Mouse (Mus musculus) heart, adult 18-20 months (tissue): ENCODE data around the gene Fbxw21. TPM values are rescaled to one million over a fixed set of nuclear protein-coding genes. Genes with fewer than 3 reads are reported as not detected.
A peak's percentile ranks its signal among the peaks of the same experiment; 100 is the strongest.
"Not testable (repeated sequence)": the region's sequence is repeated elsewhere in the genome, so short reads cannot be mapped to it uniquely, and the experiment has no call there.

ENCODE experiments used
- DNase-seq, 2 experiments: peaks; one replicate each; pipeline ENCODE4 v3.0.0; 2021 to 2022; ENCODE audit warnings: mixed read lengths in 1 of 2
- long read RNA-seq, 2 experiments: library from polyadenylated mRNA; stranded (forward); transcript quantifications; one replicate each; pipeline ENCODE4 v2.0.0; 2021
- total RNA-seq, 2 experiments: library from RNA; stranded (reverse); gene quantifications; 2 replicates each; pipeline ENCODE4 v1.2.3; 2021

The Fbxw21 gene
- not detected for total RNA-seq
- long read RNA-seq, experiment 1, result 0 reads
- long read RNA-seq, experiment 2, result 0 reads

DNA sequence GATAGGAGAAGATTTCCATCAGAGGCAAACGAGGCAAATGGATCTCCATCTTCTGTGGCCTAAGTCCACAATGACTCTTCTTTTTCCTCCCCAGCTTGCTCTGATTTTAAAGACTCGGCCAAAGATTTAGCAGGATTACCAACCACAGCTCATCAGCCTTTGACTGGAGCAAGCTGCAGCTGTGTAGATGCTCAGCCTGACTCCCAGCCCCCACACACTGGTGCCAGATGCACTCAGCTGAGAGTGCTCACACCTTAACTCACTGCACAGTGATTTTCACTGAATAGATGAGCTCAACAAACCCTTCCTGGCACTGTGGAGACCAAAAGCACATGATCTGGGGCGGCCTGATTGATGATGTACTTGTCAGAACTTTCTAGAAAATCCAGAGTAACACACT is at the start of gene Fbxw21:
Gene Fbxw21 (minus strand): TSS at position 101 of the 400 bp plus-strand sequence.
- no peak for DNase-seq

DNA sequence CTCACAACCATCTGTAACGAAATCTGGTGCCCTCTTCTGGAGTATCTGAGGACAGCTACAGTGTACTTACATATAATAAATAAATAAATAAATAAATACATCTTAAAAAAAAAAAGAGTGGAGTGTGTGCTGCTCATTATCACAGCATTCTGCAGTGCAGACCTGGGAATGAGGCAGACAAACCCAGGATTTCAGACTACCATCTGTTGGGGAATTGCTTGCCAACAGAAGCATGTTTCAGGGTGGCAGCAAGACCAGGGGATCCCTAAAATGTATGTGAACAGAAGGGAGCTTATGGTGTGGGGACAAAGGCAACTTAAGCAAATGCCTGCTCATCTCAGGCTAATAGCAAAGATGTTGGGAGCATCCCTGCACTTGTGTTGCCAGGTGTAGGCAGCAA is 39.5 kb upstream of the Fbxw21 start:
- not testable (repeated sequence) for DNase-seq

DNA sequence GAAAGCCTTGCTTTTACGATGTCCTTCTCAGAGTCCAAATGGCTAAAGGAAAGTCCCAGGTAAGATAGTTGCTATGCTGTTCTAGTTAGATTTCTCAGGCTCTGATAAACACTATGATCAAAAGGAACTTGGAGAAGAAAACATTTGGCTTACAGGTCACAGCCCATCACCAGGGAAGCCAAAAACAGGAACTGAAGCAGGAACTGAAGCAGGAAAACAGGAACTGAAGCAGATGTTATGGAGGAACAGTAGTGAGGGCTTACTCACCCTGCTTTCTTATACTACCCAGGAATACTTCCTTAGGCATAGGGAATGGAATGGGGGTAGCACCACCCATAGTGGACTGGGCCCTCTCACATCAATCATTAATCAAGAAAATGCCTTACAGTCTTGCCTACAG is 38.5 kb upstream of the Fbxw21 start:
- no peak for DNase-seq

DNA sequence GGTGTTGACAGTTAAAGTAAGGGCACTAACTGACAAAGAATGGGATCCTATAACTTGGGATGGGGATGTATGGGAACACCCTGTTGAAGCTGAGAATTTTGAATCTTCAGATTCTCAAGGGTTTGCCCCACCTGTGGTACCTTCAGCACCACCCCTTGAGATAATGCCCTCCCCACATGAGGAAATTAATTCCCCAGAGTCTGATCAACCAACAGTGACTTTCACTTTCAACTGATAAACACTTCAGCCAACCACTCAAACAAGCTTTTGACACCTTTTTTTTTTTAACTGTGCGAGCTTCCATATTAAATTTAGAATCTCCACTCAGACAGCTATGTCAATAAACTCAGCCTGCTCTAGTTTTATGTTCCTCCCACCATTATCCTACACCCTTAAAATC is 37.5 kb upstream of the Fbxw21 start:
- DNase-seq, result no peak

DNA sequence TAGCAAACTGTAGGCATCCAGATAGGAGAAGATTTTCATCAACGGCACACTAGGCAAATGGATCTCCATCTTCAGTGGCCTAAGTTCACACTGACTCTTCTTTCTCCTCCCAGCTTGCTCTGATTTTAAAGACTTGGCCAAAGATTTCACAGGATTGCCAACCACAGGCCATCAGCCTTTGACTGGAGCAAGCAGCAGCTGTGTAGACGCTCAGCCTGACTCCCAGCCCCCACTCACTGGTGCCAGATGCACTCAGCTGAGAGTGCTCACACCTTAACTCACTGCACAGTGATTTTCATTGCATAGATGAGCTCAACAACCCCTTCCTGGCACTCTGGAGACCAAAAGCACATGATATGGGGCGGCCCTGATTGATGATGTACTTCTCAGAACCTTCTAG is 34.0 kb upstream of the Fbxw21 start, which contains the start of gene Fbxw13:
Gene Fbxw13 (minus strand): TSS at position 101 of the 400 bp plus-strand sequence.
- not testable (repeated sequence) for DNase-seq

DNA sequence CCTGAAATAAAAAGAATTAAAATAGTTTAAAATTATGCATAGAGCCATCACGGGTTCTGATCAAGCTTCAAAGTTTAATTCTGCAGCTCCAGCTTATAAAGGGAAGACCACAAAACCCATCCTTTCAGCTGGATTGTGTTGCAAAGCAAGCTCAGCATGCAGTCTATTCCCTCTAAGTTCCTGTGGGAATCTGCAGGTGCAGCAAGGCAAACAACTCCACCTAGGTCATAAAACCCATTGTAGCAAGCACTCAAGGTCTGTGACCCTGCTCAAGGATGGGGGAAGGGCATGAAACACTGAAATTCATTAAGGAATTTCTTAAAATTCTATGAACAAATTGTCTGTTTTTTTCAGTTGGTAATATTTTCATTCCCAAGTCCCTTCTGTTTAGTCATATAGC is 15.4 kb upstream of the Fbxw21 start:
- no peak for DNase-seq

DNA sequence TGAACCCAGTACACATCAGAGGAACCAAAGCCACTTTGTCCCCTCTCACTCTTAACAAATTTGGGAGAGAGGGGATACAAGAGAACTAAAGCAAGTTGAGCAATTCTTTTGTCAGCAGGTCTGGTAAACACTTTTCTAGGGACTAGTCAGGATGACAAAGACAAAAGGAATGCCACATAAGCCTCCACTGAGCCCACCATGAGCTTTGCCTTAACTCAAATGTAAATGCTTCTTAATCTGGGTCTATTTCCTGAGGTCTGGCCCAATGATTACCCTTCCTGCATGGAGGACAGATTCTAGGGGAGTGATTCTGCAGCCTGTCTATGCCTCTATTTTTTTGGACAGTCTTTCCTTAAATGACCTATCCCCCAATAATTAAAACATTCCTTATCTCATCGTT is 14.5 kb upstream of the Fbxw21 start:
- no peak for DNase-seq

DNA sequence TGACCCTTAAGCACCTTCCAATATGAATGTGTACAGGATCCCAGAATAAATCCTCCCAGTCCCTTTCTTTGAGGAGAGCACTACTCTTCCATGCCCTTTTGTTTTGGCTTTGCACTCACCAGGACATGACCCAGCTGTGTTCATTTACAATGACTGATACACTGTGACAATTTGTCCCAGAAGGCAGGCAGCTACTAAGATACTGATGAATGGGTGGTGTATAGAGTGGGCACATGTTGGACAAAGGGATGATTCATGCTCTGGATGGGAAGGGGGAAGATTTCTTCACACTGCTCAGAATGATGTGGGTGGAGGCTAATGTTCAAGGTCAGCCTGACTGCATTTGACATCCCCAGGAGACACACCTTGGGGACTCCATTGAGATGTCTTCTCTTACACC is 5.5 kb upstream of the Fbxw21 start:
- no peak for DNase-seq

DNA sequence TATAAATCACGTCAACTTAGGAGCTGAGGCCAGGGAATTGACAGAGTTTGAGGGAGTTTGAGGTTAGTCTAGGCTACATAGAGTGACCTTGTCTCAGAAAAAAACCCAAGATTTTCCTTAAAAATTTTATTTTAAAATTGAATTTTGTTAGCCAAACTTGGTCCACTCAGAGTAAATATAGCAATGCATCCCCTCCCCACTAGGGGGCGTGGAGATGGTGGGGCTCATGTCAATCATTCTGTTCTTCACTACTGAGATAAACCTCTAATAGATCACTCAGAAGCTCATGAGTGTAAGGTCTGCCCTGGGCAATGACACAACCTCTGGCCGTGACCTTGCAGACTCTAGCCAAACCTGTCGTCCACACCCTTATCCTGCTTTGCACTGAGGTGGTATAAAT is 21.4 kb downstream of the Fbxw21 start:
- not testable (repeated sequence) for DNase-seq

DNA sequence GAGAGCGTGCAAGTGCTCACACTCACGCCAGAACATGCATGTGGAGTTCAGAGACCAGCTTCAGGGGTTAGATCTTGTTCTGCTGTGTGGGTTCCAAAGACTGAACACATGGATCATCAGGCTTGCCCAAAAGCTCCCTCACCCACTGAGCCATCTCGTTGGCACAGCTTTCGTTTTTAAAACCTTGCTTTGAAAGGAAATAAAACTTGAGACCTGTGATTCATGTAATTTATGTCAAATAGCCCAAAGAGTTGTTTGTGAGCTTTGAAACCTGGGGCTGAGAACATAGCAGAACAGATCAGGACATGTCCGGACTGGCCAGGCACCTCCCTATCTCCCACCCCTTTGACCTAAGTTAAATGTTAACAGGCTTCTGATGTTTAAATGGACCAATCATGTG is 31.8 kb downstream of the Fbxw21 start:
- no peak for DNase-seq

DNA sequence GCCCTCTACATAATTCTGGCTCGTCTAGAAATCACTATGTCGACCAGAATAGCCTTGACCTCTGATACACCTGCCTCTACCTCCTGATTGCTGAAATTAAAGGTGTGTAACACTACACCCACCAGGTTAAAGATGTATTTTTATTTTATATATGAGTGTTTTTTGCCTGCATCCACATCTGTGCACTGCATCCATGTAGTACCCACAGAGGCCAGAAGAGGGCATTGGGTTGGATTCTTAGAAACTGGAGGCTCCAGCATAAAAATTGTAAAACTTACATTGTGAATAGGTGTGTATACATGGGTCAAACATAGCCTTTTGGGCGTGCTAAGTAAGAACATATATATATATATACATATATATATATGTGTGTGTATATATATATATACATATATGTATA is 33.6 kb downstream of the Fbxw21 start:
- DNase-seq, result peak in 1 of 2 experiments; percentile 45

DNA sequence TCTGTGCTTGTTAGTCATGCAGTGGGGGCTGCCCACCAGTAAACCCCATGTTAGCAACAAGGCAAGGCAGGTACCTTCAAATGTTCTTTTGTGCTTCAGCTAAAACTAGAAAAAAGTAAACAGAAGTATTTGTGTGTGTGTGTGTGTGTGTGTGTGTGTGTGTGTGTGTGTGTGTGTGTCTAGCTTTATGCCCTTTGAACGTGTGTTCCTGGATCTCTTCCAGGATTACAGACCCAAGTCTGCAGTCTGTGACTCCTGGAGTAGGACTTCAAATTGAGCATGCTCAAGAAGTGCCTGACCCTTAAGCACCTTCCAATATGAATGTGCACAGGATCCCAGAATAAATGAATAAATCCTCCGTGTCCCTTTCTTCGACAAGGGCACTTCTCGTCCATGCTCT is 34.8 kb downstream of the Fbxw21 start:
- DNase-seq, result no peak

DNA sequence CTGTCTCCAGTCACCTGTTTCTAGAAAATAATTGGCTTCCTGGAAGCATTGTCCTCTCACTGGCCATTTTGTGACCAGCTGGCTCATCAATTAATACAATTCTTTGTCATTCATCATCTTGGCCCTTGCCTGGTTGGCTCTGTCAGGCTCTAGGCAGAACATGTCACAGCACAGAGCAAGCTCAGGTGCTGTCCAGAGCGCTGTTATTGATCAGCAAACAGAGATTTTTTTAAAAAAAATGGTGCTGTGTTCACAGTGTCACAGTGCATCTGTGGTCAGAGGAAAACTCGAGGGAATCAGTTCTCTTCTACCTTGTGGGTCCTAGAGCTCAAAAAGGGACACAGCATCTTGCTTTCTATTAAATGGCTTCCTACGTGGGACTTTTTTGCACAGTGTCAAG is 36.4 kb downstream of the Fbxw21 start:
- no peak for DNase-seq

DNA sequence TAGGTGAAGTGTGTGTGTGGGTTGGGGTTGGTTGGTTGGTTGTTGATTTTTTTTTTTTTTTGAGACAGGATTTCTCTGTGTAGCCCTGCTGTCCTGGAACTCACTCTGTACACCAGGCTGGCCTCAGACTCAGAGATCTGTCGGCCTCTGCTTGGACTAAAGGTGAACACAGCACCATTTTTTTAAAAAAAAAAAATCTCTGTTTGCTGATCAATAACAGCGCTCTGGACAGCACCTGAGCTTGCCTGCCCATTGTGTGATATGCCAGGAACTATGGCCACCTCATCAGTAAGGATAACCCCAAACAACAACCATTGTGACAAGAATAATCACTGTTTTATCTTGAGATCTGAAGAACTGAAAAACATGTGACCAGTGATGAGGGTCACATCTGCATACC is 36.8 kb downstream of the Fbxw21 start:
- DNase-seq, result no peak

DNA sequence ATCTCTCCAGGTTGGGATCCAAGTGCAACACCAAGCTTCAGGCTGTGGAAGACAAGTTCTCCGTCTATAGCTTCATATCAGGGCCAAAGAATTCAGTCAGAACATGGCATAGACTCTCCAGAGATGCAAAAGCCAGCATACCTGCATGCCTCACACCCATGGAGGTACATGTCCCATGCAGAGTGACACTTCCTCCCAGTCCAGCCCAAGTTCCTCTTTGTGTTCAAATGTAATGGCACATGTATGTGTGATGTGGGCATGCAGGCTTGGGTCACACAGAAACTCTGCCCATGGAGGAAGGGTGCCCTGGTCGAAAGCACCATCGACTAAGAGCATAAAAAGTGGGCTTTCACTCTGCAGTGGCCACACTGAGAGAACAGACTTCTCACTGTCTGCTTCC is 37.7 kb downstream of the Fbxw21 start:
- DNase-seq, result no peak

DNA sequence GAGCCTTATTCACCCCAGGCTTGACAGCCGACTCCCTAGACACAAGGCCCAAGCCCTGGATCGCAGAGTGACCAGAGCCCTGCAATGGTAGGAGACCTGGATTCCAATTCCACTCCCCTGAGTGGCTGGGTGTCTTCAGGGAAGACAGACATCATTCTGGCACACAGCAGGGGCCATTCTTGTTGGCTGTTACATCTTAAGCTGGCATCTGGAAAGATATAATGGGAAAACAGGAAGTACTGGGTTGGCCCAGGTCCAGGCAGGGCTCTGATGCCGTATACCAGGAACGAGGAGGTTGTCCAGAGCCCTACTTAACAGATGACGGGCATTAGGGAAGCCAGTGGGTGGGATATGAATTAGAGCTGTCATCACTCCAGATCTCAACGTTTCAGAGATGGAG is 38.6 kb downstream of the Fbxw21 start:
- DNase-seq, result no peak

DNA sequence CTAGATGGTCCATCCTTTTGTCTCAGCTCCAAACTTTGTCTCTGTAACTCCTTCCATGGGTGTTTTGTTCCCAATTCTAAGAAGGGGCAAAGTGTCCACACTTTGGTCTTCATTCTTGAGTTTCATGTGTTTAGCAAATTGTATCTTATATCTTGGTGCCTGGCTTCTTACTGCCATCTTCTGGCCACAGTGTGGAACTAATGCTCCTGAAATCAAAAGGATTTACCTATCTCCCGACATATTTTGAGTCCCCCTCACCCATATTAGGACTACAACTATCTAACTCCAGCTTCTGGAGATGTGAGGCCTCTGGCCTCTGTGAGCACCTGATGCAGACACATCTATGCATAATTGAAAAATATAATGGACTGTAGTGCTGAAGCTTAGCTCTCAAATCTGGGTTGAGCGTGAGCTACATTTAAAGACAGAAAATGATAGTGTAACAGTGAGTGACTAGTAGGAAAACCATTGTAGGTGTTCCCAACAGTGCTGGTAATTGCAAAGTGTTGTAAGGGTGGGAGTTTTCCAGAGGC is 39.2 kb downstream of the Fbxw21 start:
- DNase-seq, result peak in 1 of 2 experiments; percentile 69

DNA sequence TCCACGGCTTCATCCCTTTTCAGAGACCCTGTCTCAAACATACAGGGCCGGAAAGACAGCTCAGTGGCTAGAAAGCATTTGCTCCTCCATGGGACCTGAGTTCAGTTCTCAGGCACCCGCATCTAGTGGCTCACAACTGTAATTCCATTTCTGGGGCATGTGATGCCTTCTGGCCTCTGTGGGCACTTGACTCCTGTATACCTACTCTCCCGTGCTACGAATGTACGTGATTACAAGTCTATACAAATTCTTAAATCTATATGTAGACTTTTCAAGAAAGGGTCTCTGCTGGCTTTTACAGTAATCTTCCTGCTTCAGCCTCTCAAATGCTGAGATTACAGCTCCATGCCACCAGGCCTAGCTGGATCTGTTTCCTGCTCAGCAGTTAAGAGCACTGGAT is 40.9 kb downstream of the Fbxw21 start:
- no peak for DNase-seq

DNA sequence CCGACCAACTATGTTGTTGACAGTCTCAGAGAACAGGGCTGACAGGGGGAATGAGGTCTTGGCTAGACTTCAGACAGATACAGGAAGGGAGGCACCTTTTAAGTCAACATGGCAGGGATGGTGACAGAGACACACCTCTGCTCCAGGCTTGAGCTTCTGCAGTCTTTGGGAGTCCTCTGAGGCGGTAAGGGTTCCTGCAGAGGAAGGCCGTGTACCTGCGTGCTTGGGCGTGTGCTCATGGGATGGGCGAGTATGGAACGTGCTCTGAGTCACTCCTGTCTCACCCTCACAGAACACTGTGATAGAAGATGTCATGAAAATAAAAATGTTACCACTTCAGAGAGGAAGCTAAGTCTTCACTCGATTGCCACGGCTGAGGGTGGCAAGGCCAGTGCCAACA is 42.3 kb downstream of the Fbxw21 start:
- DNase-seq, result no peak

DNA sequence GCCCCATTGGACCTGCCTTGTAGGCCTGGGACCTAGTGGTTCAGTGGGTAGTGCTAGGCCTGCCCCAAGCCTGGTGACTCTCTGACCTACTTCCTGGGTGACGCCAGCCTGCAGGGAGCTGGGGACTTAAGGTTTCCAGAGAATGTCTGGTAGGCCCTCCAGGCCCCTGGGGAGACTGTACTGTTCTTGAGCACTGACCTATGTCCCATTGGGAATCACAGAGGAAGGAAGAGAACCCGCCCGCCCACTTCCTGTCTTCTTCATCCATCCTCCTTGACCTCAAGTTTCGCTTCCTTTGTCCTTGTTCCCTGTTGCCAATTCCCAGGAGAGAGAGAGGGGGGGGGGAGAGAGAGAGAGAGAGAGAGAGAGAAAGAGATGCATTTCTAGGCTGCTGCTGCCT is 43.7 kb downstream of the Fbxw21 start:
- DNase-seq, result peak; percentile 59 to 78

DNA sequence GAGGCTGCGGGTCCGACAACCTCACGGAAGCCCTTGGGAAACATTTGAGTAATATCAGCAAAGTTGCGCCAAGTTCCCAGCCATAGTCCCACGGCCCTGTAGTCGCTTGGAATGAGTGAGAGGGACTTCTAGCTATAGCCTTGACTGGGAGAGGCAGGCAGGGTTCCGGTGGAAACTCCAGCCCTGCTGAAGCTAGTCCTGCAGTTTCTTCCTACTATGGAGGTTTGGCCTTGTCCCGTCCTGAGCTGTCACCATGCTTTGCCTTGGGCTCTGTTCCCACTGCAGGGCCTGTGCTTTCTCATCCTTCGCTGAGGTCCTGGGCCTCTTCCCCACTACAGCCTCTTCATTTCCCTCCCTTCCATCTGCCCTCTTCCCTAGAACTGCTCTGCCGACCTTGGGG is 45.6 kb downstream of the Fbxw21 start:
- DNase-seq, result no peak

DNA sequence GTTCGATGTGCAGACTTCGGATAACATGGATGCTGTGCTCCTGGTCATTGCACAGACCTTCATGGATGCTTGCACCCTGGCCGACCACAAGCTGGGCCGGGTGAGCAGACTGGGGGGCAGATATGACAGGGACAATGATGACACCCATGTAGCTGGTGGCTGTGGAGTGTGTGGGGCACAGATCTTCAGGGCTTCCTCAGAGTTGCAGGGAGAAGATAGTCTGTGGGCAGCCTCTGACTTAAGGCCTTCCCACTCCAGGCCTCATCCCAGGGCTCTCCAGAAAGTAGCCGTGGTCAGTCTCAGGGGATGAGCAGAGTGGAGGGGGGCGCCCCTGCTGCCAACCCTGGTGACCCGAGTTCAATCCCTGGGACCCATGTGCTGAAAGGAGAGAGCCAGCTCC is 47.0 kb downstream of the Fbxw21 start:
- no peak for DNase-seq

DNA sequence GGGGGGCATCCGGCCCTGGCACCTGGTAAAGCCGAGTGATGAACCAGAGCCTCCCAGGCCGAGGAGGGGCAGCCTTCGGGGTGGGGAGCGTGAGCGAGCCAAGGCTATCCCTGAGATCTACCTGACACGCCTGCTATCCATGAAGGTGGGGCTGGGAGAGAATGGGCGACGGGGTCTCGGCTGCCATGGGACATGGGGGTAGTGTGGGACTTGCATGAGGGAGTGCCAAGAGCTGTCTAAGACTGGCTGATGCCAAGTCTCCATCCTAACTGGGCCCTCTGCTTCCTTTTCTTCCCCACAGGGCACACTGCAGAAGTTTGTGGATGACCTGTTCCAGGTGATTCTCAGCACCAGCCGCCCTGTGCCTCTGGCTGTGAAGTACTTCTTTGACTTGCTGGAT is 47.6 kb downstream of the Fbxw21 start:
- DNase-seq, result no peak

DNA sequence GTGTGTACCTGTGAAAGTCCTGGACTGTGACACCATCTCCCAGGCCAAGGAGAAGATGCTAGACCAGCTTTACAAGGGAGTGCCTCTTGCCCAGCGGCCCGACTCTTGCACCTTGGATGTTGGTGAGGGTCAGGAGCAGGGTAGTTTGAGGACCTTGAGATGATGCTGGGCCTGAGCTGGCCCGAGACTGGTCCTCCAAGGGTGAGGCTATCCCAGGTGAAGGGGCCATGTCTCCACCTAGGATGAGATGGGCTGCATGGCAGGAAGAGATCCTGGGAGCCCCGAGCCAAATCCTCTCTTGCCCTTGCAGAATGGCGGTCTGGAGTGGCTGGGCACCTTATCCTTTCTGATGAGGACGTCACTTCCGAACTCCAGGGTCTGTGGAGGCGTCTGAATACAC is 48.5 kb downstream of the Fbxw21 start:
- DNase-seq, result no peak

DNA sequence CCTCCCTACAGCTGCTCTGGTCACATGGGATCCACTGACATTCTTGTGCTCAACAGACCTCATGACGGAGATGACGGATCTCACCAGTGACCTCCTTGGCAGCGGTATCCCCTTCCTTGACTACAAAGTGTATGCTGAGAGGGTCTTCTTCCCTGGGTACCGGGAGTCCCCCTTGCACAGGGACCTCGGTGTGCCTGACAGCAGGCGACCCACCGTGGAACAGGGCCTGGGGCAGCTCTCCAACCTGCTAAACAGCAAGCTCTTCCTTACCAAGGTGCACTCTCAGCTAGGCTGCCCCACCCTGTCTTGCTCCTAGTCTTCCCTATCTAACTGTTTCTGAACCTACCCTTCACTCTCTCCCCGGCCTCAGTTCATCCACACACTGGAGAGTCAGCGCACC is 50.2 kb downstream of the Fbxw21 start:
- DNase-seq, result no peak
